Mouse (Mus musculus) testis, postnatal 14 days (tissue): ENCODE data around the gene Ap1s3.

Source experiments
- DNase-seq: peaks from one replicate; pipeline ENCODE4 v3.0.0; 2021; ENCODE audit warnings: low spot score

The Ap1s3 gene

GRCm38 (mm10) chr1:79671543-79672337 is at the start of gene Ap1s3:
Ap1s3 (minus strand) TSS chr1:79671972.
- peak; percentile 83 for DNase-seq

GRCm38 (mm10) chr1:79714152-79714923 is 42.6 kb upstream of the Ap1s3 start:
- DNase-seq, result no peak

GRCm38 (mm10) chr1:79713081-79713480 is 41.3 kb upstream of the Ap1s3 start:
- DNase-seq, result no peak

- DNase-seq, result no peak
Measured at GRCm38 (mm10) chr1:79711147-79712126, 39.7 kb upstream of the Ap1s3 start.

GRCm38 (mm10) chr1:79710678-79711077 is 38.9 kb upstream of the Ap1s3 start:
- no peak for DNase-seq

- no peak for DNase-seq
Measured at GRCm38 (mm10) chr1:79710216-79710615, 38.4 kb upstream of the Ap1s3 start.

- DNase-seq, result no peak
Measured at GRCm38 (mm10) chr1:79707383-79707782, 35.6 kb upstream of the Ap1s3 start.

- DNase-seq, result no peak
Measured at GRCm38 (mm10) chr1:79706707-79707106, 34.9 kb upstream of the Ap1s3 start.

- no peak for DNase-seq
Measured at GRCm38 (mm10) chr1:79704672-79705071, 32.9 kb upstream of the Ap1s3 start.

- no peak for DNase-seq
Measured at GRCm38 (mm10) chr1:79703520-79703919, 31.7 kb upstream of the Ap1s3 start.

- DNase-seq, result no peak
Measured at GRCm38 (mm10) chr1:79698506-79698905, 26.7 kb upstream of the Ap1s3 start.

- DNase-seq, result no peak
Measured at GRCm38 (mm10) chr1:79697382-79697781, 25.6 kb upstream of the Ap1s3 start.

GRCm38 (mm10) chr1:79696933-79697332 is 25.2 kb upstream of the Ap1s3 start:
- DNase-seq, result no peak

GRCm38 (mm10) chr1:79692482-79692881 is 20.7 kb upstream of the Ap1s3 start:
- no peak for DNase-seq

GRCm38 (mm10) chr1:79687254-79687653 is 15.5 kb upstream of the Ap1s3 start:
- DNase-seq, result no peak

- no peak for DNase-seq
Measured at GRCm38 (mm10) chr1:79684027-79684426, 12.3 kb upstream of the Ap1s3 start.

- DNase-seq, result no peak
Measured at GRCm38 (mm10) chr1:79682936-79683335, 11.2 kb upstream of the Ap1s3 start.

GRCm38 (mm10) chr1:79680777-79681176 is 9.0 kb upstream of the Ap1s3 start:
- no peak for DNase-seq

- DNase-seq, result no peak
Measured at GRCm38 (mm10) chr1:79678117-79678684, 6.4 kb upstream of the Ap1s3 start.

- no peak for DNase-seq
Measured at GRCm38 (mm10) chr1:79675716-79676115, 3.9 kb upstream of the Ap1s3 start.

GRCm38 (mm10) chr1:79671196-79671542 is 603 bp downstream of the Ap1s3 start:
- no peak for DNase-seq
